Mouse (Mus musculus): ENCODE results near the gene Aldh16a1. TPM values are rescaled to one million over a fixed set of nuclear protein-coding genes. Genes with fewer than 3 reads are reported as not detected.

The Aldh16a1 gene
- polyA plus RNA-seq, 2 experiments = 40.0 to 45.6 TPM

- Histone ChIP-seq H3K4me2 (replicated peaks; ENCODE audit: low read depth, low read length, severe bottlenecking) (peak overlapping the region; percentile 54; the same call in 1 of the 2 replicates), H3K9me3 (ENCODE audit: control insufficient read depth, low read length) (no peaks in the 10 kb centered on the region), H3K36me3 (ENCODE audit: control insufficient read depth, insufficient read depth, low read length) (peaks cover 62% of the 10 kb centered on the region), H3K9ac (ENCODE audit: low read depth, low read length, severe bottlenecking) (no peak overlapping the region), H3K27ac (replicated peaks; ENCODE audit: low read depth, low read length) (peak overlapping the region; percentile 65; the same call in 1 of the 2 replicates), H3K27me3 (ENCODE audit: control insufficient read depth, insufficient read depth, low read length) (no peaks in the 10 kb centered on the region), H3K4me3 (replicated peaks; ENCODE audit: low read length) (peak overlapping the region; percentile 97), H3K4me1 (ENCODE audit: control insufficient read depth, insufficient read depth, low read length) (peaks cover 36% of the 10 kb centered on the region)
- DNase-seq (ENCODE audit: low spot score) = peak; percentile 66
- ATAC-seq (ENCODE audit: low FRiP score, low read depth) = no peak
- TF ChIP-seq POLR2A (IDR thresholded peaks at IDR 0.05; ENCODE audit: borderline replicate concordance, extremely low read depth, insufficient read depth, insufficient read length) = no peak
- WGBS = 8% methylated on average over 7 of the region's 7 CpGs
Observed at GRCm38 (mm10) chr7:45125144-45125600, 29.2 kb downstream of the Aldh16a1 start.

GRCm38 (mm10) chr7:45124224-45125143 is 29.9 kb downstream of the Aldh16a1 start, which contains the start of gene Rps11:
Rps11 (minus strand) TSS chr7:45124439.
- H3K27me3 ChIP-seq (ENCODE audit: control insufficient read depth, insufficient read depth, low read length) = no peaks in the 10 kb centered on the region
- H3K4me2 ChIP-seq (replicated peaks; ENCODE audit: low read depth, low read length, severe bottlenecking) = peak within 1 kb of the TSS; percentile 93
- peak within 1 kb of the TSS; percentile 98 for H3K9ac ChIP-seq (ENCODE audit: low read depth, low read length, severe bottlenecking)
- H3K36me3 ChIP-seq (ENCODE audit: control insufficient read depth, insufficient read depth, low read length) = peaks cover 68% of the 10 kb centered on the region
- peak within 1 kb of the TSS; percentile 90 for H3K27ac ChIP-seq (replicated peaks; ENCODE audit: low read depth, low read length)
- DNase-seq (ENCODE audit: low spot score) = peak; percentile 99
- H3K9me3 ChIP-seq (ENCODE audit: control insufficient read depth, low read length) = no peaks in the 10 kb centered on the region
- peak within 1 kb of the TSS; percentile 97 for H3K4me3 ChIP-seq (replicated peaks; ENCODE audit: low read length)
- H3K4me1 ChIP-seq (ENCODE audit: control insufficient read depth, insufficient read depth, low read length) = peaks cover 33% of the 10 kb centered on the region
- WGBS = under 1% methylated on average over 59 of the region's 59 CpGs
- ATAC-seq (ENCODE audit: low FRiP score, low read depth) = peak; percentile 80
- TF ChIP-seq POLR2A (IDR thresholded peaks at IDR 0.05; ENCODE audit: borderline replicate concordance, extremely low read depth, insufficient read depth, insufficient read length) = peak; percentile 75; the same call in 1 of the 2 replicates

- no peak for ATAC-seq (ENCODE audit: low FRiP score, low read depth)
- TF ChIP-seq POLR2A (IDR thresholded peaks at IDR 0.05; ENCODE audit: borderline replicate concordance, extremely low read depth, insufficient read depth, insufficient read length) = no peak
- Histone ChIP-seq H3K4me1 (ENCODE audit: control insufficient read depth, insufficient read depth, low read length) (peaks cover 31% of the 10 kb centered on the region), H3K27me3 (ENCODE audit: control insufficient read depth, insufficient read depth, low read length) (no peaks in the 10 kb centered on the region), H3K9me3 (ENCODE audit: control insufficient read depth, low read length) (no peaks in the 10 kb centered on the region), H3K4me3 (replicated peaks; ENCODE audit: low read length) (peak overlapping the region; percentile 97), H3K4me2 (replicated peaks; ENCODE audit: low read depth, low read length, severe bottlenecking) (peak overlapping the region; percentile 93), H3K27ac (replicated peaks; ENCODE audit: low read depth, low read length) (peak overlapping the region; percentile 90; the same call in 1 of the 2 replicates), H3K9ac (ENCODE audit: low read depth, low read length, severe bottlenecking) (peak overlapping the region; percentile 98), H3K36me3 (ENCODE audit: control insufficient read depth, insufficient read depth, low read length) (peaks cover 74% of the 10 kb centered on the region)
- DNase-seq (ENCODE audit: low spot score) = no peak
- WGBS = 21% methylated on average over 12 of the region's 12 CpGs
Observed at GRCm38 (mm10) chr7:45123186-45123570, 31.2 kb downstream of the Aldh16a1 start.

- Histone ChIP-seq H3K4me1 (ENCODE audit: control insufficient read depth, insufficient read depth, low read length) (peaks cover 31% of the 10 kb centered on the region), H3K27ac (replicated peaks; ENCODE audit: low read depth, low read length) (no peak overlapping the region), H3K4me3 (replicated peaks; ENCODE audit: low read length) (peak overlapping the region; percentile 97), H3K36me3 (ENCODE audit: control insufficient read depth, insufficient read depth, low read length) (peaks cover 75% of the 10 kb centered on the region), H3K27me3 (ENCODE audit: control insufficient read depth, insufficient read depth, low read length) (no peaks in the 10 kb centered on the region), H3K9me3 (ENCODE audit: control insufficient read depth, low read length) (no peaks in the 10 kb centered on the region), H3K4me2 (replicated peaks; ENCODE audit: low read depth, low read length, severe bottlenecking) (peak overlapping the region; percentile 93), H3K9ac (ENCODE audit: low read depth, low read length, severe bottlenecking) (peak overlapping the region; percentile 98)
- DNase-seq (ENCODE audit: low spot score) (no peak), ATAC-seq (ENCODE audit: low FRiP score, low read depth) (no peak)
- TF ChIP-seq POLR2A (IDR thresholded peaks at IDR 0.05; ENCODE audit: borderline replicate concordance, extremely low read depth, insufficient read depth, insufficient read length) = no peak
- WGBS = 83% methylated on average over 15 of the region's 15 CpGs
Observed at GRCm38 (mm10) chr7:45122561-45123185, 31.7 kb downstream of the Aldh16a1 start.

GRCm38 (mm10) chr7:45121966-45122365 is 32.4 kb downstream of the Aldh16a1 start:
- no peak for DNase-seq (ENCODE audit: low spot score)
- no peak overlapping the region for H3K4me3 ChIP-seq (replicated peaks; ENCODE audit: low read length)
- no peak for ATAC-seq (ENCODE audit: low FRiP score, low read depth)
- H3K36me3 ChIP-seq (ENCODE audit: control insufficient read depth, insufficient read depth, low read length) = peaks cover 70% of the 10 kb centered on the region
- H3K9ac ChIP-seq (ENCODE audit: low read depth, low read length, severe bottlenecking) = no peak overlapping the region
- no peaks in the 10 kb centered on the region for H3K9me3 ChIP-seq (ENCODE audit: control insufficient read depth, low read length)
- H3K27ac ChIP-seq (replicated peaks; ENCODE audit: low read depth, low read length) = no peak overlapping the region
- peaks cover 26% of the 10 kb centered on the region for H3K4me1 ChIP-seq (ENCODE audit: control insufficient read depth, insufficient read depth, low read length)
- no peak for TF ChIP-seq POLR2A (IDR thresholded peaks at IDR 0.05; ENCODE audit: borderline replicate concordance, extremely low read depth, insufficient read depth, insufficient read length)
- no peaks in the 10 kb centered on the region for H3K27me3 ChIP-seq (ENCODE audit: control insufficient read depth, insufficient read depth, low read length)
- H3K4me2 ChIP-seq (replicated peaks; ENCODE audit: low read depth, low read length, severe bottlenecking) = no peak overlapping the region
